Mouse (Mus musculus) kidney, embryonic 14.5 days (tissue): Measurements from ENCODE around the gene Chd4. TPM values are rescaled to one million over a fixed set of nuclear protein-coding genes. Genes with fewer than 3 reads are reported as not detected.
A peak's percentile ranks its signal among the peaks of the same experiment; 100 is the strongest.

Experiments used
- ATAC-seq: fragments of 200-750 bp; cut with Nextera tagmentation; 2 replicates; pipeline ENCODE4 v1.8.0; 2017; ENCODE audit warnings: moderate number of reproducible peaks, mild to moderate bottlenecking, moderate TSS enrichment, moderate library complexity; ENCODE audit not compliant: low FRiP score, low TSS enrichment
- H3K27ac ChIP-seq: fragments of 300-500 bp; sonication (generic); 2 replicates; pipeline ENCODE4 v1.5.1; 2014; ENCODE audit warnings: low read depth, mild to moderate bottlenecking, low read length, moderate library complexity, mixed read lengths
- H3K27me3 ChIP-seq: fragments of 300-500 bp; sonication (generic); 2 replicates; pipeline ENCODE4 v1.6.1; 2014; ENCODE audit warnings: mild to moderate bottlenecking, low read length; ENCODE audit not compliant: control insufficient read depth, insufficient read depth
- H3K36me3 ChIP-seq: fragments of 300-500 bp; sonication (generic); 2 replicates; pipeline ENCODE4 v1.6.1; 2014; ENCODE audit warnings: low read length, mixed read lengths; ENCODE audit not compliant: control insufficient read depth, insufficient read depth
- H3K4me1 ChIP-seq: fragments of 300-500 bp; sonication (generic); 2 replicates; pipeline ENCODE4 v1.6.1; 2014; ENCODE audit warnings: low read length, mixed read lengths; ENCODE audit not compliant: control insufficient read depth, insufficient read depth
- H3K4me2 ChIP-seq: fragments of 300-500 bp; sonication (generic); replicated peaks from 2 replicates; pipeline ENCODE4 v1.6.1; 2014; ENCODE audit warnings: low read depth, mild to moderate bottlenecking, low read length
- H3K4me3 ChIP-seq: fragments of 300-500 bp; sonication (generic); 2 replicates; pipeline ENCODE4 v1.5.1; 2014; ENCODE audit warnings: mild to moderate bottlenecking, low read length
- H3K9ac ChIP-seq: fragments of 300-500 bp; sonication (generic); 2 replicates; pipeline ENCODE4 v1.6.1; 2014; ENCODE audit warnings: low read depth, mild to moderate bottlenecking, low read length, moderate library complexity
- H3K9me3 ChIP-seq: fragments of 300-500 bp; sonication (generic); 2 replicates; pipeline ENCODE4 v1.6.1; 2016; ENCODE audit warnings: low read length; ENCODE audit not compliant: control insufficient read depth
- WGBS: fragments of 180-500 bp; shearing (Covaris S2); extraction: QIAGEN DNeasy Blood & Tissue Kit; methylation state at CpG from one replicate; pipeline ENCODE4 v1.1.7; 2014; 5-methylcytosine and 5-hydroxymethylcytosine counted together
- polyA plus RNA-seq: library from polyadenylated mRNA; unstranded; fragments of >200 nt; fragmentation: Nextera tagmentation; extraction: Ambion mirVana; gene quantifications from 2 replicates; pipeline ENCODE4 v1.2.1, GENCODE M21; 2014

The Chd4 gene
- polyA plus RNA-seq, 1 experiment from 2014 or later, result 106 TPM

GRCm38 (mm10) chr6:125148926-125149568, 53.3 kb downstream of the Chd4 start:
- no peak for ATAC-seq
- Histone ChIP-seq H3K4me2 (no peak overlapping the region; the same call in 1 of the 2 replicates), H3K9me3 (no peaks in the 10 kb centered on the region), H3K36me3 (peaks cover 4% of the 10 kb centered on the region; the same call in 1 of the 2 replicates), H3K9ac (peak overlapping the region; percentile 31; the same call in 1 of the 2 replicates), H3K27ac (peak overlapping the region; percentile 78), H3K4me1 (peaks cover 41% of the 10 kb centered on the region), H3K27me3 (no peaks in the 10 kb centered on the region), H3K4me3 (no peak overlapping the region)
- 54% methylated on average over 16 of the region's 16 CpGs for WGBS

- H3K9ac ChIP-seq, result no peak overlapping the region; the same call in 1 of the 2 replicates
Measured at GRCm38 (mm10) chr6:125149569-125149950, 53.8 kb downstream of the Chd4 start.

GRCm38 (mm10) chr6:125152212-125153017, 56.6 kb downstream of the Chd4 start:
- no peaks in the 10 kb centered on the region for H3K9me3 ChIP-seq
- no peaks in the 10 kb centered on the region for H3K27me3 ChIP-seq
- ATAC-seq, result no peak
- H3K4me2 ChIP-seq, result no peak overlapping the region
- H3K9ac ChIP-seq, result no peak overlapping the region
- no peak overlapping the region for H3K4me3 ChIP-seq
- WGBS, result 74% methylated on average over 22 of the region's 22 CpGs
- peaks cover 28% of the 10 kb centered on the region for H3K4me1 ChIP-seq
- no peak overlapping the region for H3K27ac ChIP-seq
- H3K36me3 ChIP-seq, result no peaks in the 10 kb centered on the region; the same call in 1 of the 2 replicates

More at GRCm38 (mm10) chr6:125149569-125149950, 53.8 kb downstream of the Chd4 start:
- no peak for ATAC-seq
- peaks cover 41% of the 10 kb centered on the region for H3K4me1 ChIP-seq
- no peak overlapping the region for H3K4me3 ChIP-seq
- no peaks in the 10 kb centered on the region; the same call in 1 of the 2 replicates for H3K36me3 ChIP-seq
- H3K4me2 ChIP-seq, result no peak overlapping the region
- H3K9me3 ChIP-seq, result no peaks in the 10 kb centered on the region
- H3K27me3 ChIP-seq, result no peaks in the 10 kb centered on the region
- H3K27ac ChIP-seq, result no peak overlapping the region; the same call in 1 of the 2 replicates
- 70% methylated on average over 7 of the region's 7 CpGs for WGBS

- H3K36me3 ChIP-seq, result no peaks in the 10 kb centered on the region; the same call in 1 of the 2 replicates
- WGBS, result 69% methylated on average over 5 of the region's 5 CpGs
- no peak for ATAC-seq
- H3K4me2 ChIP-seq, result no peak overlapping the region
- no peak overlapping the region for H3K4me3 ChIP-seq
- no peaks in the 10 kb centered on the region for H3K27me3 ChIP-seq
- H3K4me1 ChIP-seq, result peaks cover 25% of the 10 kb centered on the region
- no peak overlapping the region for H3K9ac ChIP-seq
- H3K9me3 ChIP-seq, result no peaks in the 10 kb centered on the region
- no peak overlapping the region for H3K27ac ChIP-seq
Measured at GRCm38 (mm10) chr6:125153018-125153389, 57.2 kb downstream of the Chd4 start.

- WGBS, result 88% methylated on average over 4 of the region's 4 CpGs
- ATAC-seq, result no peak
Measured at GRCm38 (mm10) chr6:125153682-125154081, 57.9 kb downstream of the Chd4 start.

GRCm38 (mm10) chr6:125154550-125154949, 58.8 kb downstream of the Chd4 start:
- peaks cover 12% of the 10 kb centered on the region; the same call in 1 of the 2 replicates for H3K36me3 ChIP-seq
- no peak overlapping the region for H3K4me2 ChIP-seq
- no peak overlapping the region for H3K27ac ChIP-seq
- H3K4me3 ChIP-seq, result no peak overlapping the region
- H3K9me3 ChIP-seq, result no peaks in the 10 kb centered on the region
- no peak overlapping the region for H3K9ac ChIP-seq
- no peaks in the 10 kb centered on the region for H3K27me3 ChIP-seq
- H3K4me1 ChIP-seq, result peaks cover 10% of the 10 kb centered on the region; the same call in 1 of the 2 replicates
- ATAC-seq, result no peak

More at GRCm38 (mm10) chr6:125153682-125154081, 57.9 kb downstream of the Chd4 start:
- Histone ChIP-seq H3K4me3 (no peak overlapping the region), H3K9ac (no peak overlapping the region), H3K4me1 (peaks cover 19% of the 10 kb centered on the region), H3K36me3 (peaks cover 4% of the 10 kb centered on the region; the same call in 1 of the 2 replicates), H3K9me3 (no peaks in the 10 kb centered on the region), H3K27me3 (no peaks in the 10 kb centered on the region), H3K4me2 (no peak overlapping the region), H3K27ac (no peak overlapping the region)

- Histone ChIP-seq H3K36me3 (peaks cover 19% of the 10 kb centered on the region), H3K27ac (no peak overlapping the region), H3K9ac (no peak overlapping the region), H3K9me3 (no peaks in the 10 kb centered on the region), H3K4me2 (no peak overlapping the region), H3K27me3 (no peaks in the 10 kb centered on the region), H3K4me1 (0 out of 2 replicates have a peak, but pooled peaks cover 7% of the 10 kb centered on the region), H3K4me3 (no peak overlapping the region)
- no peak for ATAC-seq
- 89% methylated on average over 8 of the region's 8 CpGs for WGBS
Measured at GRCm38 (mm10) chr6:125155262-125155661, 59.5 kb downstream of the Chd4 start.

GRCm38 (mm10) chr6:125156491-125156890, 60.7 kb downstream of the Chd4 start:
- Histone ChIP-seq H3K4me3 (no peak overlapping the region), H3K4me1 (0 out of 2 replicates have a peak, but pooled peaks cover 7% of the 10 kb centered on the region), H3K27me3 (no peaks in the 10 kb centered on the region), H3K4me2 (no peak overlapping the region), H3K36me3 (peaks cover 32% of the 10 kb centered on the region), H3K9ac (no peak overlapping the region), H3K9me3 (no peaks in the 10 kb centered on the region), H3K27ac (no peak overlapping the region)
- no peak for ATAC-seq
- WGBS, result 85% methylated on average over 3 of the region's 3 CpGs
